Mouse (Mus musculus) small intestine, adult 2 months (tissue): ENCODE data around the gene Ccnq.

Experiments used
- CTCF ChIP-seq: fragments of 200-500 bp; IDR thresholded peaks from 2 replicates; pipeline ENCODE4 v1.5.1; 2012; ENCODE audit warnings: low read depth, mild to moderate bottlenecking, control low read depth, inconsistent platforms, low read length, moderate library complexity, mixed read lengths; ENCODE audit not compliant: insufficient replicate concordance, insufficient read length; ENCODE audit errors: extremely low read depth
- POLR2A ChIP-seq: fragments of 200-500 bp; IDR thresholded peaks from 2 replicates; pipeline ENCODE4 v1.6.1; 2012; ENCODE audit warnings: low read depth, mild to moderate bottlenecking, control low read depth, inconsistent platforms, low read length, moderate library complexity

- no peak for TF ChIP-seq POLR2A
- TF ChIP-seq CTCF = no peak
These were observed 20.6 kb downstream of the Ccnq start for GRCm38 (mm10) chr11:78730902-78731301.
